Mouse (Mus musculus) spleen, embryonic (tissue): ENCODE results near the gene Dapp1.

Source experiments
- CTCF ChIA-PET: fragments of 350-600 bp; sonication (Branson Sonifier 250); formaldehyde crosslinking; loops from one replicate; lab custom pipeline; 2022; lab: Charles Lee

The Dapp1 gene

GRCm38 (mm10) chr3:137932748-137933147, 48.6 kb downstream of the Dapp1 start:
- CTCF ChIA-PET = interaction anchor here (0.5 to 0.8 kb wide), 3 partner anchors 9 to 609 kb away, joined by 3 to 7 read pairs (median 3); no protein-coding TSS in a partner anchor

- CTCF ChIA-PET = interaction anchor here (0.6 kb wide), 1 partner anchor 47 kb away, joined by 6 read pairs; no protein-coding TSS in a partner anchor
Measured at GRCm38 (mm10) chr3:137929940-137930339, 51.4 kb downstream of the Dapp1 start.

GRCm38 (mm10) chr3:137927010-137927409, 54.3 kb downstream of the Dapp1 start:
- CTCF ChIA-PET = interaction anchor here (0.9 kb wide), 1 partner anchor 217 kb away, joined by 3 read pairs; no protein-coding TSS in a partner anchor

- CTCF ChIA-PET = no interaction called here
Measured at GRCm38 (mm10) chr3:137920594-137920993, 60.8 kb downstream of the Dapp1 start.

- CTCF ChIA-PET = interaction anchor here (0.6 kb wide), 1 partner anchor 53 kb away, joined by 9 read pairs; no protein-coding TSS in a partner anchor
Measured at GRCm38 (mm10) chr3:137919398-137919797, 61.9 kb downstream of the Dapp1 start.

GRCm38 (mm10) chr3:137918932-137919311, 62.4 kb downstream of the Dapp1 start:
- CTCF ChIA-PET = interaction anchor here (0.6 kb wide), 1 partner anchor 52 kb away, joined by 9 read pairs; no protein-coding TSS in a partner anchor

GRCm38 (mm10) chr3:137918172-137918931, 63.0 kb downstream of the Dapp1 start, which contains the start of gene Lamtor3:
Gene Lamtor3 (plus strand): TSS chr3:137918506.
- CTCF ChIA-PET = no interaction called here

GRCm38 (mm10) chr3:137917694-137918171, 63.6 kb downstream of the Dapp1 start:
- CTCF ChIA-PET = no interaction called here

- CTCF ChIA-PET = interaction anchor here (0.6 kb wide), 2 partner anchors 18 to 36 kb away, joined by 6 to 7 read pairs; no protein-coding TSS in a partner anchor
Measured at GRCm38 (mm10) chr3:137914567-137914966, 66.8 kb downstream of the Dapp1 start.

GRCm38 (mm10) chr3:137913093-137913492, 68.3 kb downstream of the Dapp1 start:
- CTCF ChIA-PET = interaction anchor here (0.6 kb wide), 1 partner anchor 845 kb away, joined by 9 read pairs; no protein-coding TSS in a partner anchor

- CTCF ChIA-PET = no interaction called here
Measured at GRCm38 (mm10) chr3:137900149-137900548, 81.2 kb downstream of the Dapp1 start.

GRCm38 (mm10) chr3:137897685-137898084, 83.7 kb downstream of the Dapp1 start:
- CTCF ChIA-PET = no interaction called here

GRCm38 (mm10) chr3:137896867-137897266, 84.5 kb downstream of the Dapp1 start:
- CTCF ChIA-PET = no interaction called here

GRCm38 (mm10) chr3:137896386-137896785, 85.0 kb downstream of the Dapp1 start:
- CTCF ChIA-PET = no interaction called here

GRCm38 (mm10) chr3:137895196-137895595, 86.1 kb downstream of the Dapp1 start:
- CTCF ChIA-PET = no interaction called here

GRCm38 (mm10) chr3:137893789-137894188, 87.6 kb downstream of the Dapp1 start:
- CTCF ChIA-PET = interaction anchor here (0.6 kb wide), 1 partner anchor 51 kb away, joined by 3 read pairs; no protein-coding TSS in a partner anchor

GRCm38 (mm10) chr3:137892118-137892517, 89.2 kb downstream of the Dapp1 start:
- CTCF ChIA-PET = no interaction called here

GRCm38 (mm10) chr3:137891089-137891488, 90.3 kb downstream of the Dapp1 start:
- CTCF ChIA-PET = no interaction called here

GRCm38 (mm10) chr3:137887961-137888360, 93.4 kb downstream of the Dapp1 start:
- CTCF ChIA-PET = no interaction called here

GRCm38 (mm10) chr3:137881093-137881492, 100.3 kb downstream of the Dapp1 start:
- CTCF ChIA-PET = no interaction called here
